Mouse (Mus musculus): Measurements from ENCODE around the gene Cat. TPM values are rescaled to one million over a fixed set of nuclear protein-coding genes. Genes with fewer than 3 reads are reported as not detected.

Cat gene
- polyA plus RNA-seq, 1 experiment from 2014 or later = 140 TPM

DNA sequence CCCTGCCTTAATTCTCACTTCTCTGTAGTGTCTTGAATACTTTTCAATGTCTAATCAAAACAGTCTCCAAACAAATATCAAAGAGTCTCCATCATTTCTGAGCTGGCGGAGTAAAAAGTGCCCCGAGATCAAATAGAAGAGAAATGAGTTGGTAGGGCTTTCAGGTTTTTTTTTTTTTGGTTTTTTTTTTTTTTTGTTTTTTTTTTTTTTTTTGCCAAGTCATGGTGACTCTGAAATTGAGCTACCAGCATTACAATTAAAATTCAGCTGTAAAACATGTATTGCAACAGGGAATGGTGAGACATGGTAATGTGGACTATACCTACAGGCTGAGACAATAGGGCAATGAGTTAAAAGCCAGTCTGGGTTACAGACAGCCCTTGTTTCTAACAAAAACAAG is 21.0 kb upstream of the Cat start:
- Histone ChIP-seq H3K4me1 (replicated peaks; ENCODE audit: control insufficient read depth, insufficient read depth, low read length) (no peaks in the 10 kb centered on the region), H3K27me3 (ENCODE audit: control insufficient read depth, insufficient read depth, low read length) (no peaks in the 10 kb centered on the region), H3K27ac (ENCODE audit: low read depth, low read length) (no peak overlapping the region), H3K4me2 (replicated peaks; ENCODE audit: low read depth, low read length) (no peak overlapping the region), H3K9me3 (ENCODE audit: control insufficient read depth, low read length) (no peaks in the 10 kb centered on the region), H3K4me3 (ENCODE audit: low read depth, low read length) (no peak overlapping the region), H3K36me3 (ENCODE audit: control insufficient read depth, insufficient read depth, low read length) (no peaks in the 10 kb centered on the region), H3K9ac (ENCODE audit: low read depth, low read length) (no peak overlapping the region)
- ATAC-seq (ENCODE audit: low FRiP score) (no peak), DNase-seq (ENCODE audit: low spot score) (no peak)
- 88% methylated on average over 2 of the region's 2 CpGs for WGBS

DNA sequence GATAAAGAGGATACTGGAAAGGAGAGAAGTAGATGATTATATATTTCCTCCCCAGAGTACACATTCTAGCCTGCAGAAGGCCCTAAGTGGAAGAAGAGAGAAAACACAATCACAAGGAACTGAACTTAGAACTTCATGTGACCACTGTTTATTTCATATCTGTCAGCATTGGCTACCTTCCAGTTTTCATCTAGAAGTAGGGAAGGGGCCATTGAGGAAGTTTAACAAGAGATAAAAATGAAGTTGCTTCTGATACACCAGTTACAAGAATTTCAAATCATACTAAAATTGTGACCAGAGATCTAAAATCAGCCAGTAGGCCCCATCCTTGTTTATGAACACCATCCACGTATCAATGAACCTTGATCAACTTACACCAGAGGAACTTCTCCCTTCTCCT is 19.5 kb upstream of the Cat start:
- no peaks in the 10 kb centered on the region for H3K36me3 ChIP-seq (ENCODE audit: control insufficient read depth, insufficient read depth, low read length)
- no peak for ATAC-seq (ENCODE audit: low FRiP score)
- no peak overlapping the region for H3K4me3 ChIP-seq (ENCODE audit: low read depth, low read length)
- 90% methylated on average over 1 of the region's 1 CpGs for WGBS
- no peaks in the 10 kb centered on the region for H3K27me3 ChIP-seq (ENCODE audit: control insufficient read depth, insufficient read depth, low read length)
- no peak overlapping the region for H3K9ac ChIP-seq (ENCODE audit: low read depth, low read length)
- no peak overlapping the region for H3K4me2 ChIP-seq (replicated peaks; ENCODE audit: low read depth, low read length)
- H3K9me3 ChIP-seq (ENCODE audit: control insufficient read depth, low read length) = no peaks in the 10 kb centered on the region
- H3K4me1 ChIP-seq (replicated peaks; ENCODE audit: control insufficient read depth, insufficient read depth, low read length) = no peaks in the 10 kb centered on the region
- H3K27ac ChIP-seq (ENCODE audit: low read depth, low read length) = no peak overlapping the region
- DNase-seq (ENCODE audit: low spot score) = no peak

DNA sequence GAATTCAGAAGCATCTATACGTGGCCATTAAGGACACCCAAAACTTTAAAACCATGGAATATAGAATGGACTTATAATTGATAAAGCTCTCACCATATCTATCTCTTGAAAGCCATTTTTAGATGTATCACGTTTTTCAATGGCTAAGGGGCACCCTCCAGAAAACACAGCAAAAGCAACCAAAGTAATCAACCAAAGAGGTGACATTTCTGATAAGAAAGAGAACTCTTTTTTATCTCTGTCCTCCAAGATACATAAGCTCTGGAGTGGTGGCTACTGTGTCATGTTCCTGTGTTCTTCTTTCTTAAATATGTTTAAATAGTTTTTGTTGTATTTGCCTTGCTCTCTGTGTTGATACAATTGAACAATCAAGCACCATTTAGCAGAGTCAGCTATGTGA is 15.8 kb upstream of the Cat start:
- no peaks in the 10 kb centered on the region for H3K27me3 ChIP-seq (ENCODE audit: control insufficient read depth, insufficient read depth, low read length)
- no peaks in the 10 kb centered on the region for H3K9me3 ChIP-seq (ENCODE audit: control insufficient read depth, low read length)
- H3K4me2 ChIP-seq (replicated peaks; ENCODE audit: low read depth, low read length) = no peak overlapping the region
- H3K4me3 ChIP-seq (ENCODE audit: low read depth, low read length) = no peak overlapping the region
- no peak overlapping the region for H3K9ac ChIP-seq (ENCODE audit: low read depth, low read length)
- 72% methylated on average over 2 of the region's 2 CpGs for WGBS
- ATAC-seq (ENCODE audit: low FRiP score) (no peak), DNase-seq (ENCODE audit: low spot score) (no peak)
- no peaks in the 10 kb centered on the region for H3K36me3 ChIP-seq (ENCODE audit: control insufficient read depth, insufficient read depth, low read length)
- H3K27ac ChIP-seq (ENCODE audit: low read depth, low read length) = no peak overlapping the region
- H3K4me1 ChIP-seq (replicated peaks; ENCODE audit: control insufficient read depth, insufficient read depth, low read length) = no peaks in the 10 kb centered on the region

DNA sequence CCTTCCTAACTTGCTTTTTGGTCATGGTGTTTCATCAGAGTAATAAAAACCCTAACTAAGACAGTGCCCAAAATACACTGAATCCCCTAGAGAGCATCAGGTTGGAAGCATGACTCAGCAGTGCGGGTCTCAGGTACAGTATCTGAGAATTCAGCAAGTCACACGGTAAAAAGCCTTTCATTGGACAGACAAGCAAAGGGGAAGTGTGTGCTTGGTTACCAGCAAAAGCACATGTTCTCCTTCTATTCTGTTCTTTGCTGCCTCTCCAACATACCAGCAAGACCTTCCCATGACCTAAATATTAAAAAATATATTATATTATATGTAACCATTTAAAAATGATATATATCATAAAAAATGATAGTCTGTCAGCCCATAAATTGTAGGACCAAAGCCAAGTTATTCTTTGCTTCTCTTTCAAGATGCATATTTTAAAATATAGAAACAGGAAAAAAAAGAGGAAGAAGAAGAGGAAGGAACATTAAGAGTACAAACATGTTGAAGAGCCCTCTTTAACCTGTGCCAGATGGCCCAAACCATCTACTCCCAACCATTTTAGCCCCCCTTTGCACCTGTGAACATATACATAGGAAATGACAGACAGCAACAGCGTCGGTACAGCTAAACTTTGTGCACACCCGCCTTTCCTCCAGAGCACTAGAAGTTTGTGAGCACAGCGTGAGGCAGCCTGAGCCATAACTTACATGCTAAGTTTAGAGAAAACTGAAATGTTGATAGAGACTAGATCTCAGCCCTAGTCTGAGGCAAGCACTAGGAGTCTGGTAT is 10.9 kb upstream of the Cat start:
- Histone ChIP-seq H3K4me3 (ENCODE audit: low read depth, low read length) (no peak overlapping the region), H3K27ac (ENCODE audit: low read depth, low read length) (no peak overlapping the region), H3K4me1 (replicated peaks; ENCODE audit: control insufficient read depth, insufficient read depth, low read length) (no peaks in the 10 kb centered on the region), H3K4me2 (replicated peaks; ENCODE audit: low read depth, low read length) (no peak overlapping the region), H3K9ac (ENCODE audit: low read depth, low read length) (no peak overlapping the region), H3K27me3 (ENCODE audit: control insufficient read depth, insufficient read depth, low read length) (no peaks in the 10 kb centered on the region), H3K9me3 (ENCODE audit: control insufficient read depth, low read length) (no peaks in the 10 kb centered on the region), H3K36me3 (ENCODE audit: control insufficient read depth, insufficient read depth, low read length) (no peaks in the 10 kb centered on the region)
- WGBS = 91% methylated on average over 6 of the region's 6 CpGs
- ATAC-seq (ENCODE audit: low FRiP score) (no peak), DNase-seq (ENCODE audit: low spot score) (no peak)

DNA sequence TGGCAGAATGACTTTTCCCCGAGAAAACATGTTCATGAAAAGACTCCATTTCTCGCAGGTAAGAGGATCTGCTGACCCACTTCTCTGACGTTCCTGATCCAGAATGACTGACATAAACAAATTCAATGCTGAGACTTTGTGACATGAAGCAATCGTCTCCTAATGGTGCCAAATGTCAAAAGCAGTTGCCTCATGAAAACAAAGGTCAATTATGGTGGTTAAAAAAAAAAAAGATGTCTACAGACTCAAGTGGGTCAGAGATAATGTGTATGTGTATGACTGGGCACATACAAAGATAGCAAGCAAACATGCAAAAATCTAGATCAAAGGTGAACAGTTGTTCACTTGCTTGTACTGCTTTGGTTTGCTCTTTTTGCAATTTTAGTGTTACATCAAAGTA is 8.9 kb upstream of the Cat start:
- no peaks in the 10 kb centered on the region for H3K9me3 ChIP-seq (ENCODE audit: control insufficient read depth, low read length)
- 80% methylated on average over 4 of the region's 4 CpGs for WGBS
- no peak overlapping the region for H3K4me3 ChIP-seq (ENCODE audit: low read depth, low read length)
- H3K36me3 ChIP-seq (ENCODE audit: control insufficient read depth, insufficient read depth, low read length) = no peaks in the 10 kb centered on the region
- no peak overlapping the region for H3K27ac ChIP-seq (ENCODE audit: low read depth, low read length)
- DNase-seq (ENCODE audit: low spot score) (no peak), ATAC-seq (ENCODE audit: low FRiP score) (no peak)
- H3K9ac ChIP-seq (ENCODE audit: low read depth, low read length) = no peak overlapping the region
- no peaks in the 10 kb centered on the region for H3K27me3 ChIP-seq (ENCODE audit: control insufficient read depth, insufficient read depth, low read length)
- no peaks in the 10 kb centered on the region for H3K4me1 ChIP-seq (replicated peaks; ENCODE audit: control insufficient read depth, insufficient read depth, low read length)
- H3K4me2 ChIP-seq (replicated peaks; ENCODE audit: low read depth, low read length) = no peak overlapping the region

DNA sequence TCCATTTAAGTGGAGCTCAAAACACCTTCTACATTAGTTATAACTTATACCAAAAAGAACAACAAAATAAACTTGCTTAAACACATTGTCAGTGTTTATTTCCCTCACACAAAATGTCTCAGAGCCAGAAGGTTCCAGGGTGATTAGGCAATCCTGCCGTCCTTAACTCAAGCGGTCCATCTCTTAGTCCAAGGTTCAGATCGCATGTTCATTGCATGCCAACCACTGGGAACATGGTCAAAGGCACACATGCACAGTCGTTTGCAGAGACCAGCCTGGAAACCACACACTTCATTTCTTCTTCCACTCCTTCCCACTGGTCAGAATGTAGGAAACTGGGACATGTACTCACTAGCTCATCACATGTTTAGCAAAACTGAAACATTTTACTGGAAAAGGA is 7.6 kb upstream of the Cat start:
- 89% methylated on average over 4 of the region's 4 CpGs for WGBS
- Histone ChIP-seq H3K27ac (ENCODE audit: low read depth, low read length) (no peak overlapping the region), H3K4me2 (replicated peaks; ENCODE audit: low read depth, low read length) (no peak overlapping the region), H3K9me3 (ENCODE audit: control insufficient read depth, low read length) (no peaks in the 10 kb centered on the region), H3K36me3 (ENCODE audit: control insufficient read depth, insufficient read depth, low read length) (no peaks in the 10 kb centered on the region), H3K9ac (ENCODE audit: low read depth, low read length) (no peak overlapping the region), H3K27me3 (ENCODE audit: control insufficient read depth, insufficient read depth, low read length) (no peaks in the 10 kb centered on the region), H3K4me1 (replicated peaks; ENCODE audit: control insufficient read depth, insufficient read depth, low read length) (no peaks in the 10 kb centered on the region), H3K4me3 (ENCODE audit: low read depth, low read length) (no peak overlapping the region)
- DNase-seq (ENCODE audit: low spot score) (no peak), ATAC-seq (ENCODE audit: low FRiP score) (no peak)

DNA sequence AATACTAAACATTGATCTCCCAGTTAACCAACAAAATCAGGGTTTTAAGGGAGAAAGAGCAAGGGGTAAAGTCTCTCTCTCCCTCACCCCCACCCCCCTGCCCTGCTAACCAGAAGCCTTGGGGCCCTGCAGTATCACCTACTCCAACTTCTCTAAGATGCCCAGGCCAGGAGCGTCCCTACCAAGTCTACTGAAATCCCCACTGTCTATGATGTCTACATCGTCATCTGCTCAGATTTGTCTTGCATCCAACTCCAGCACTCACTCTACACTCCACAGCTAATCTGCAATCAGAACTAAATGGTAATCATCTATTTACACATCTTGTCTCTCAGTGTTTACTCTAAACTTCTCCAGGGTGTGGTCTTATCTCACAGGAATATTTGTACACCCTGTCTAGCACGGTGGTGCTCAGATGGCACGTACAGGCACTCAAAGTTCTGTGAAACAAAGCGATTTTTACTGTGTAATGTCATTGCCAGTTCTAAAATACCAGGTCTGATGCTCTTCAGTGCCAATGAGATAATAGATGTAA is 907 bp downstream of the Cat start:
- Histone ChIP-seq H3K4me3 (ENCODE audit: low read depth, low read length) (peak overlapping the region; percentile 83), H3K27me3 (ENCODE audit: control insufficient read depth, insufficient read depth, low read length) (no peaks in the 10 kb centered on the region), H3K27ac (ENCODE audit: low read depth, low read length) (peak overlapping the region; percentile 93; the same call in 1 of the 2 replicates), H3K4me1 (replicated peaks; ENCODE audit: control insufficient read depth, insufficient read depth, low read length) (peaks cover 6% of the 10 kb centered on the region; the same call in 1 of the 2 replicates), H3K4me2 (replicated peaks; ENCODE audit: low read depth, low read length) (peak overlapping the region; percentile 69), H3K9ac (ENCODE audit: low read depth, low read length) (peak overlapping the region; percentile 82), H3K9me3 (ENCODE audit: control insufficient read depth, low read length) (no peaks in the 10 kb centered on the region), H3K36me3 (ENCODE audit: control insufficient read depth, insufficient read depth, low read length) (no peaks in the 10 kb centered on the region)
- DNase-seq (ENCODE audit: low spot score) (no peak), ATAC-seq (ENCODE audit: low FRiP score) (no peak)
- WGBS = 47% methylated on average over 5 of the region's 5 CpGs

DNA sequence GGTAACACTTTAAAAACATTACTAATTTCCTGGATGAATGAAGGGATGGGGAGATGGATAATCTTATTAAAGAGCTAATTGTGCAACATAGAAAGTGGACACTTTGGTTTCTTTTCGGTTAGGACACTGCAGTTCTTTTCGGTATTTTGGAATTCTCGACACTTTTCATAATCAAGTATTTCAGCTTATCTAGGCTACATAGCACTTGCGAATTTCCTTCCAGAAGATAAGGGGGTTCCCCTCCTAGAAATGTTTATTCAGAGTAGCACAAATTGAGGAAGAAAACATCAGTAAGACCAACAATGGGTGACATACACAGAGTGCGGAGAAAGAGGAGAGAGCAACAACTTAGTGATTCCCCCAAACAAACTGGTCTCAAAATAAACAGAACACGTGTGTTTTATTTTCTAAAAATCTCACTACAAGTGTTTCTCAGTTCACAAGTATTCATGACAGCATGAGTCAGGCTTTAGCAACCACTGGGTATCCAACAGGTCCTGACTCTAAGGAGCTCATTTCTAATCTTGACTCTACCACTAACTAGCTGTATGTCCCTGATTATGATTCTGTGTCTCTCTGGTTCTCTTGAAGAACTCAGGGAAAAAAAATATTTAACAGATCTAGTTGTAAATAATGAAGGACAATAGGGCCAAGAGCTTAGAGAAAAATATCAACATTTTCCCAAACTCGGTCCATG is 1.5 kb downstream of the Cat start:
- WGBS = 90% methylated on average over 7 of the region's 7 CpGs
- no peaks in the 10 kb centered on the region for H3K27me3 ChIP-seq (ENCODE audit: control insufficient read depth, insufficient read depth, low read length)
- H3K27ac ChIP-seq (ENCODE audit: low read depth, low read length) = no peak overlapping the region
- H3K4me1 ChIP-seq (replicated peaks; ENCODE audit: control insufficient read depth, insufficient read depth, low read length) = peaks cover 6% of the 10 kb centered on the region; the same call in 1 of the 2 replicates
- H3K36me3 ChIP-seq (ENCODE audit: control insufficient read depth, insufficient read depth, low read length) = no peaks in the 10 kb centered on the region
- no peaks in the 10 kb centered on the region for H3K9me3 ChIP-seq (ENCODE audit: control insufficient read depth, low read length)
- peak overlapping the region; percentile 83; the same call in 1 of the 2 replicates for H3K4me3 ChIP-seq (ENCODE audit: low read depth, low read length)
- peak overlapping the region; percentile 69 for H3K4me2 ChIP-seq (replicated peaks; ENCODE audit: low read depth, low read length)
- DNase-seq (ENCODE audit: low spot score) (no peak), ATAC-seq (ENCODE audit: low FRiP score) (no peak)
- no peak overlapping the region for H3K9ac ChIP-seq (ENCODE audit: low read depth, low read length)

All from hindbrain, embryonic 11.5 days (tissue).